Mouse (Mus musculus) kidney, embryonic 16.5 days (tissue): ENCODE measurements at regions not wholly inside any gene's neighbourhood (a gene's known extent, or its start where the extent isn't known, plus 50 kb on each side); places are given as distances from the start of the nearest gene placed in this dataset.

Experiments used
- ATAC-seq: fragments of 200-750 bp; cut with Nextera tagmentation; 2 replicates; pipeline ENCODE4 v1.8.0; 2017; ENCODE audit warnings: moderate TSS enrichment; ENCODE audit not compliant: low FRiP score, low TSS enrichment
- H3K27ac ChIP-seq: fragments of 300-500 bp; sonication (generic); 2 replicates; pipeline ENCODE4 v1.5.1; 2014; ENCODE audit warnings: low read length
- H3K27me3 ChIP-seq: fragments of 300-500 bp; sonication (generic); 2 replicates; pipeline ENCODE4 v1.6.1; 2014; ENCODE audit warnings: low read length, control low read depth, mixed read lengths; ENCODE audit not compliant: insufficient read depth
- H3K36me3 ChIP-seq: fragments of 300-500 bp; sonication (generic); 2 replicates; pipeline ENCODE4 v1.6.1; 2014; ENCODE audit warnings: low read length, control low read depth, mixed read lengths; ENCODE audit not compliant: insufficient read depth
- H3K4me1 ChIP-seq: fragments of 300-500 bp; sonication (generic); 2 replicates; pipeline ENCODE4 v1.6.1; 2014; ENCODE audit warnings: low read length, control low read depth, mixed read lengths; ENCODE audit not compliant: insufficient read depth
- H3K4me2 ChIP-seq: fragments of 300-500 bp; sonication (generic); replicated peaks from 2 replicates; pipeline ENCODE4 v1.6.1; 2014; ENCODE audit warnings: low read depth, low read length
- H3K4me3 ChIP-seq: fragments of 300-500 bp; sonication (generic); 2 replicates; pipeline ENCODE4 v1.5.1; 2014; ENCODE audit warnings: mild to moderate bottlenecking, low read length
- H3K9ac ChIP-seq: fragments of 300-500 bp; sonication (generic); replicated peaks from 2 replicates; pipeline ENCODE4 v1.6.1; 2014; ENCODE audit warnings: low read length
- H3K9me3 ChIP-seq: fragments of 300-500 bp; sonication (generic); 2 replicates; pipeline ENCODE4 v1.6.1; 2016; ENCODE audit warnings: low read length, control low read depth
- WGBS: fragments of 180-500 bp; shearing (Covaris S2); extraction: QIAGEN DNeasy Blood & Tissue Kit; methylation state at CpG from one replicate; pipeline ENCODE4 v1.1.7; 2014; 5-methylcytosine and 5-hydroxymethylcytosine counted together

GRCm38 (mm10) chr14:120142281-120142680 is 100.0 kb upstream of the Oxgr1 start:
- Histone ChIP-seq H3K27me3 (no peaks in the 10 kb centered on the region), H3K9ac (no peak overlapping the region), H3K36me3 (no peaks in the 10 kb centered on the region), H3K4me1 (peaks cover 7% of the 10 kb centered on the region; the same call in 1 of the 2 replicates), H3K4me3 (no peak overlapping the region), H3K9me3 (no peaks in the 10 kb centered on the region), H3K27ac (no peak overlapping the region), H3K4me2 (no peak overlapping the region)
- 63% methylated on average over 4 of the region's 4 CpGs for WGBS
- ATAC-seq = no peak

- Histone ChIP-seq H3K4me1 (no peaks in the 10 kb centered on the region), H3K4me3 (no peak overlapping the region), H3K27ac (no peak overlapping the region), H3K9me3 (no peaks in the 10 kb centered on the region), H3K36me3 (no peaks in the 10 kb centered on the region), H3K27me3 (no peaks in the 10 kb centered on the region), H3K9ac (no peak overlapping the region), H3K4me2 (no peak overlapping the region)
- no peak for ATAC-seq
- WGBS = 92% methylated on average over 6 of the region's 6 CpGs
Observed at GRCm38 (mm10) chr14:120144451-120144850, 102.2 kb upstream of the Oxgr1 start.

DNA sequence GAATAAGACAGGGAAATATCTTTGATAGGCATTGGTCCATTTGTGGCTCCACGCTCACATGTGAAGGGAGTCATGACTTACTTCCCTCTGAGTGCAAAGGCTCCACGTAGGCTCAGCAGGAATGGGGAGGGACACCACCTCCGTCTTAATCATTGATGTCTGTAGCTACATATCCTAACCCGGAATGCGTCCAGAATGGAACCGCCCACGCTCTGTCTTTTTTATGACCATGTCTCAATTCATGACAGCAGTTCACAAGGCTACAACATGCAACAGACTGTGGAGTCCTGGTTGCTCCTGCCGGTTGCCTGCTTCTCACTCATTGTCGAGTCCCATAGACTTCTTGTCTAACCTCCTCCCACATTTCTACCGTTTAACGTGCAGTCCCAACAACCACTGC is 104.1 kb upstream of the Oxgr1 start:
- H3K27ac ChIP-seq = no peak overlapping the region
- H3K4me1 ChIP-seq = 0 out of 2 replicates have a peak, but pooled peaks cover 4% of the 10 kb centered on the region
- ATAC-seq = no peak
- no peak overlapping the region for H3K4me2 ChIP-seq
- H3K9me3 ChIP-seq = no peaks in the 10 kb centered on the region
- no peak overlapping the region for H3K9ac ChIP-seq
- H3K4me3 ChIP-seq = no peak overlapping the region
- no peaks in the 10 kb centered on the region for H3K27me3 ChIP-seq
- 60% methylated on average over 11 of the region's 11 CpGs for WGBS
- H3K36me3 ChIP-seq = no peaks in the 10 kb centered on the region

DNA sequence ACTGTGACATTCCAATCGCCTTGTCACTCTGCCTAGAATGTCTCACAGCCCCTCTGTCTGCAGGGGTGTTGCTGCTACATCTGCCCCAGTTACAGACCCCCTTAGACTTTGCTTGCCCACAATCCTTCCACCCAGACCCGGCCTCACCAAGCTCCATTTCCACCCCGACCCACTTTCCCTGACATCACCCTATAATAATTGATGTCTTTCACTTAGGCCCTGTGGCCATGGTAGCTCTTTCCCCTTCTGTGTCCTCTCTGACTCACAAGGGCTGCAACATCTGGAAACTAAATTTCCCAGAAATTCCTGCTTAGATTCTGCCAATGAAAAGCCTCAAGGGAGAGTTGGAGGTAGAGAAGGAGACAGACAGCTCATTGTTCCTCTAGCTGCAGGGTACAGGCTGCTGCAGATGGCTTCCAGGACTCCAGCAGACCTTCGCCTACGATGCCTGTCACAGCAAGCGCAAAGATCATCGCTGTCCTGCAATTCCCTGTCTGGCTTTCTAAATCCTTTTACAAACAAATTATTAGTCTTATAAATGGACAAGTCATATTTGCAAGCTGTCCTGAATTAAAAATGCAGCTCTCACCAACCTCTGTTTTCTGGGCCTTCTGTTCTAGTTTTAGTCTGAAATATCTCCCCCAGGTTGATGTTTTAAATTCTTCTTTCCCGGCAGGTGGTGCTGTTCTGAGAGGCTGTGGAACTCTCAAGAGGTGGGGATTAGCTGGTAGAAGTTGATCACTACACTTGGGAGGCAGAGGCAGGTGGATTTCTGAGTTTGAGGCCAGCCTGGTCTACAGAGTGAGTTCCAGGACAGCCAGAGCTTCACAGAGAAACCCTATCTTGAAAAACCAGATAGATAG is 104.9 kb upstream of the Oxgr1 start:
- no peaks in the 10 kb centered on the region for H3K27me3 ChIP-seq
- H3K4me3 ChIP-seq = no peak overlapping the region
- no peak for ATAC-seq
- H3K9me3 ChIP-seq = no peaks in the 10 kb centered on the region
- H3K36me3 ChIP-seq = no peaks in the 10 kb centered on the region
- 0 out of 2 replicates have a peak, but pooled peaks cover 4% of the 10 kb centered on the region for H3K4me1 ChIP-seq
- no peak overlapping the region for H3K27ac ChIP-seq
- 88% methylated on average over 8 of the region's 8 CpGs for WGBS
- no peak overlapping the region for H3K9ac ChIP-seq
- H3K4me2 ChIP-seq = no peak overlapping the region

GRCm38 (mm10) chr14:120148803-120149202 is 106.6 kb upstream of the Oxgr1 start:
- no peaks in the 10 kb centered on the region for H3K36me3 ChIP-seq
- no peak overlapping the region for H3K27ac ChIP-seq
- no peaks in the 10 kb centered on the region for H3K27me3 ChIP-seq
- H3K4me2 ChIP-seq = no peak overlapping the region
- H3K9ac ChIP-seq = no peak overlapping the region
- H3K9me3 ChIP-seq = no peaks in the 10 kb centered on the region
- 0 out of 2 replicates have a peak, but pooled peaks cover 4% of the 10 kb centered on the region for H3K4me1 ChIP-seq
- H3K4me3 ChIP-seq = no peak overlapping the region
- ATAC-seq = no peak
- 85% methylated on average over 11 of the region's 11 CpGs for WGBS

GRCm38 (mm10) chr14:120149341-120149741 is 107.1 kb upstream of the Oxgr1 start:
- ATAC-seq = no peak
- no peak overlapping the region for H3K27ac ChIP-seq
- no peaks in the 10 kb centered on the region for H3K27me3 ChIP-seq
- no peak overlapping the region for H3K9ac ChIP-seq
- H3K4me2 ChIP-seq = no peak overlapping the region
- 94% methylated on average over 11 of the region's 11 CpGs for WGBS
- H3K4me3 ChIP-seq = no peak overlapping the region
- no peaks in the 10 kb centered on the region for H3K9me3 ChIP-seq
- H3K4me1 ChIP-seq = 0 out of 2 replicates have a peak, but pooled peaks cover 4% of the 10 kb centered on the region
- no peaks in the 10 kb centered on the region for H3K36me3 ChIP-seq

DNA sequence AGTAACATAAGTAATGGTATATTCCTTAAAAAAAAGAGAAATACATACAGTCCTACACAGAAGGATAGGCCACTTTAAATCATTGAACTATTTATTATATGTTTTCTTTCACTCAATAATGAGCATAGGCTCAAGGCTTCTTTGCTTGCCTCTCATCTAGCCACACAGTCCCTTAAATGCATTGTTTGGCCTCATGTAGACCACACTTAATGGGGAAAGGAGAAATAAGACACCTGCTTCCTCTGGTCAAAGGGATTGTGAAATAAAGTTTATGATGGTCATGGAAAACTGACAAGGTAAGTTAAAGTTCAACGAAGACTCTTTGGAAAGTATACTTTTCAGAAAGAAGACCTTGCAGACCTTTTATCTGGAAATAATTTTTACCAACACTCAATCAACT is 108.4 kb upstream of the Oxgr1 start:
- Histone ChIP-seq H3K9ac (no peak overlapping the region), H3K4me3 (no peak overlapping the region), H3K9me3 (no peaks in the 10 kb centered on the region), H3K36me3 (no peaks in the 10 kb centered on the region), H3K27ac (no peak overlapping the region), H3K4me2 (no peak overlapping the region), H3K27me3 (peaks cover 2% of the 10 kb centered on the region; the same call in 1 of the 2 replicates), H3K4me1 (peaks cover 8% of the 10 kb centered on the region; the same call in 1 of the 2 replicates)
- ATAC-seq = no peak
- WGBS = 21% methylated on average over 1 of the region's 1 CpGs

DNA sequence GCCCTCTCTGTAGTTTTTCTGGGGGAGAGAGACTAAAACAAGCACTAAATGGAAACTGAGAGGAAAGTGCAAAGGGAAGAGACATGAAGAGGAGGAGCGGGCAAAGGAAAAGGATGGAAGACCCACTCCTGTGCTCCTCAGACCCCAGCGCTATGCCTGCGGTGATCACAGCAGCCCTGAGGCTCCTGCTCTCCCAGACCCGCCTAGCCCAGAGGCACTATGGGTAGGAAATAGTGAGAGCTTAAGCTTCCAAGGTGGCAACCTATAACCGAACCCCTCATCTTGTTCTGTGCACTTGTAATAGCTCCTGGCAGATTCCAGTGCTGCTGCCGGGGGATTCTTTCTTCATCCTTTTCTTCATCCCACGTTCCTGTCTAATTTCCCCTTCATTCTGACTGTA is 112.2 kb upstream of the Oxgr1 start:
- Histone ChIP-seq H3K4me3 (no peak overlapping the region), H3K36me3 (no peaks in the 10 kb centered on the region), H3K9ac (no peak overlapping the region), H3K4me2 (no peak overlapping the region), H3K9me3 (no peaks in the 10 kb centered on the region), H3K27me3 (peaks cover 2% of the 10 kb centered on the region; the same call in 1 of the 2 replicates), H3K27ac (no peak overlapping the region), H3K4me1 (peaks cover 23% of the 10 kb centered on the region)
- ATAC-seq = no peak
- 48% methylated on average over 7 of the region's 7 CpGs for WGBS

DNA sequence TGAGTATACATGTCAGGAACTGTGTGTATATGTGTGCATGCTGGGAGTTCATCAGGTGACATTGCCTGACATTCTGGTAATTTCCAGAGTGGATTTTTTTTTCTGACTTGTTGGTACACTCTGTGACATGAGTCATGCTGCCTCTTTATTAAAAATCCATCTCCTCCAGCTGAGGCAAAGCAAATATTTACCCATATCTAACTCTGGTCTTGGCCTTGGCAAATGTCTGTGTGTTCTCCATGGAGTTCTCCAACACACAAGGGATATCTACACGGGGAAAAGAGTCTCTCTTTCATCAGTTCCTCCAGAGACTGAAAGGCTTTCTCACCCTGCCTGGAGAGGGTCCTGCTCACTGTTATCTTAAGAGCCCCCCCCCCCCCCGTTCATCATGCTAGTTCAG is 111.3 kb upstream of the Mbnl2 start:
- H3K27me3 ChIP-seq = no peaks in the 10 kb centered on the region
- H3K36me3 ChIP-seq = no peaks in the 10 kb centered on the region
- no peak overlapping the region for H3K9ac ChIP-seq
- H3K4me2 ChIP-seq = no peak overlapping the region
- no peak for ATAC-seq
- no peak overlapping the region for H3K4me3 ChIP-seq
- WGBS = 63% methylated on average over 2 of the region's 2 CpGs
- H3K9me3 ChIP-seq = no peaks in the 10 kb centered on the region
- no peaks in the 10 kb centered on the region for H3K4me1 ChIP-seq
- H3K27ac ChIP-seq = no peak overlapping the region

DNA sequence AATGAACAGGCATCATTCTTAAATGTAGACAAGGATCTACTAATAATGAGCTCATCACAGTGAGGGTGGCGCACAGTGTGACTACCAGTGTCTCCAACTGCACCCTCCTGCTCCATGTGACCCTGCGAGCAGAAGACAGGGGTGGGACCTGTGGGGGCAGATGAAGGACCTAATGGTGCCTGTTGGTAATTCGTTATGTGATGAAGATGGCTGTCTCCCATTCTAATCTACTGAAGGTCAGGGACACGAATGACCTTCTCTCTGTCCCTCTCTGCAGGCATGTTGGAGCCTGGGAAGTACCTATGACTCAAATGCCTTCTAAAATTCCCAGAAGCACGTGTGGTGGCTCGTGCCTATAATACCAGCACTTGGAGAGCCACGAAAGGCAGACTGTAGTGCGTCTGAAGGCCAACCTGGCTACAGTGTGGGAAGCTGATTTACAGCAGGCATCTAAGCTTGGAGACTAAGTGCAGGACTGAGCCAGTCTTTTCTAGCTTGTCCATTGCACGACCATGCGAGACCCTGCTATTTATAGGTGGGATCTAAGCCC is 109.9 kb upstream of the Mbnl2 start:
- Histone ChIP-seq H3K4me2 (no peak overlapping the region), H3K4me3 (no peak overlapping the region), H3K36me3 (no peaks in the 10 kb centered on the region), H3K4me1 (no peaks in the 10 kb centered on the region), H3K27me3 (no peaks in the 10 kb centered on the region), H3K9me3 (no peaks in the 10 kb centered on the region), H3K27ac (no peak overlapping the region), H3K9ac (no peak overlapping the region)
- no peak for ATAC-seq
- WGBS = 84% methylated on average over 10 of the region's 10 CpGs
